Mouse (Mus musculus) liver, embryonic 15.5 days (tissue): ENCODE results near the gene Akr7a5. TPM values are rescaled to one million over a fixed set of nuclear protein-coding genes. Genes with fewer than 3 reads are reported as not detected.

ENCODE experiments used
- ATAC-seq: fragments of 200-750 bp; cut with Nextera tagmentation; 2 replicates; pipeline ENCODE4 v1.8.0; 2017; ENCODE audit warnings: moderate number of reproducible peaks, mild to moderate bottlenecking, moderate library complexity; ENCODE audit not compliant: insufficient read depth
- H3K27ac ChIP-seq: fragments of 300-500 bp; sonication (generic); replicated peaks from 2 replicates; pipeline ENCODE4 v1.5.1; 2015; ENCODE audit warnings: mild to moderate bottlenecking, inconsistent platforms
- H3K27me3 ChIP-seq: fragments of 300-500 bp; sonication (generic); 2 replicates; pipeline ENCODE4 v1.6.1; 2015; ENCODE audit warnings: mild to moderate bottlenecking, inconsistent platforms
- H3K36me3 ChIP-seq: fragments of 300-500 bp; sonication (generic); replicated peaks from 2 replicates; pipeline ENCODE4 v1.6.1; 2015; ENCODE audit warnings: moderate library complexity, mild to moderate bottlenecking, inconsistent platforms
- H3K4me1 ChIP-seq: fragments of 300-500 bp; sonication (generic); replicated peaks from 2 replicates; pipeline ENCODE4 v1.6.1; 2015; ENCODE audit warnings: inconsistent platforms
- H3K4me2 ChIP-seq: fragments of 300-500 bp; sonication (generic); 2 replicates; pipeline ENCODE4 v1.6.1; 2015; ENCODE audit warnings: moderate library complexity, mild to moderate bottlenecking, inconsistent platforms
- H3K4me3 ChIP-seq: fragments of 300-500 bp; sonication (generic); replicated peaks from 2 replicates; pipeline ENCODE4 v1.5.1; 2015; ENCODE audit warnings: mild to moderate bottlenecking, inconsistent platforms
- H3K9ac ChIP-seq: fragments of 300-500 bp; sonication (generic); 2 replicates; pipeline ENCODE4 v1.6.1; 2015; ENCODE audit warnings: moderate library complexity, mild to moderate bottlenecking, inconsistent platforms
- H3K9me3 ChIP-seq: fragments of 300-500 bp; sonication (generic); replicated peaks from 2 replicates; pipeline ENCODE4 v1.6.1; 2016; ENCODE audit warnings: inconsistent platforms
- WGBS: fragments of 180-500 bp; shearing (Covaris S2); methylation state at CpG from one replicate; pipeline ENCODE4 v1.1.7; 2015; ENCODE audit warnings: mixed read lengths; ENCODE audit not compliant: insufficient replicate concordance; 5-methylcytosine and 5-hydroxymethylcytosine counted together
- polyA plus RNA-seq: library from polyadenylated mRNA; unstranded; fragments of >200 nt; fragmentation: Nextera tagmentation; extraction: Ambion mirVana; gene quantifications from 2 replicates; pipeline ENCODE4 v1.2.1, GENCODE M21; 2015

The Akr7a5 gene
- polyA plus RNA-seq = 48.3 and 57.1 TPM in 2 replicates

GRCm38 (mm10) chr4:139310171-139310898 is at the start of gene Akr7a5, which contains the start of gene Pqlc2:
Gene Akr7a5 (plus strand): TSS chr4:139310744.
Gene Pqlc2 (minus strand): TSS chr4:139310708.
- H3K4me1 ChIP-seq = peaks cover 44% of the 10 kb centered on the region
- H3K27me3 ChIP-seq = no peaks in the 10 kb centered on the region
- peaks cover 6% of the 10 kb centered on the region; the same call in 1 of the 2 replicates for H3K36me3 ChIP-seq
- peak within 1 kb of the TSS; percentile 81 for H3K27ac ChIP-seq
- under 1% methylated on average over 63 of the region's 63 CpGs for WGBS
- no peaks in the 10 kb centered on the region for H3K9me3 ChIP-seq
- ATAC-seq = peak; percentile 81
- peak within 1 kb of the TSS; percentile 82 for H3K9ac ChIP-seq
- H3K4me3 ChIP-seq = peak within 1 kb of the TSS; percentile 74
- peak within 1 kb of the TSS; percentile 100 for H3K4me2 ChIP-seq

GRCm38 (mm10) chr4:139262981-139263380 is 47.6 kb upstream of the Akr7a5 start:
- WGBS = 87% methylated on average over 6 of the region's 6 CpGs
- peaks cover 82% of the 10 kb centered on the region for H3K36me3 ChIP-seq
- no peak for ATAC-seq

GRCm38 (mm10) chr4:139265783-139266499 is 44.6 kb upstream of the Akr7a5 start:
- 80% methylated on average over 13 of the region's 13 CpGs for WGBS
- no peaks in the 10 kb centered on the region for H3K4me1 ChIP-seq
- ATAC-seq = no peak
- no peak overlapping the region for H3K4me2 ChIP-seq
- H3K9me3 ChIP-seq = no peaks in the 10 kb centered on the region
- H3K36me3 ChIP-seq = peaks cover 66% of the 10 kb centered on the region
- H3K4me3 ChIP-seq = no peak overlapping the region
- no peak overlapping the region for H3K27ac ChIP-seq
- H3K27me3 ChIP-seq = no peaks in the 10 kb centered on the region
- no peak overlapping the region for H3K9ac ChIP-seq

More at GRCm38 (mm10) chr4:139262981-139263380, 47.6 kb upstream of the Akr7a5 start:
- Histone ChIP-seq H3K4me3 (no peak overlapping the region), H3K9ac (no peak overlapping the region), H3K27me3 (no peaks in the 10 kb centered on the region), H3K4me1 (no peaks in the 10 kb centered on the region), H3K27ac (no peak overlapping the region), H3K4me2 (no peak overlapping the region), H3K9me3 (no peaks in the 10 kb centered on the region)

- ATAC-seq = no peak
- no peaks in the 10 kb centered on the region; the same call in 1 of the 2 replicates for H3K4me1 ChIP-seq
- WGBS = 78% methylated on average over 7 of the region's 7 CpGs
- H3K9ac ChIP-seq = no peak overlapping the region
- no peaks in the 10 kb centered on the region for H3K9me3 ChIP-seq
- H3K27me3 ChIP-seq = no peaks in the 10 kb centered on the region
- no peak overlapping the region for H3K27ac ChIP-seq
- H3K36me3 ChIP-seq = peaks cover 61% of the 10 kb centered on the region
- H3K4me3 ChIP-seq = no peak overlapping the region
- H3K4me2 ChIP-seq = no peak overlapping the region
These were observed 44.1 kb upstream of the Akr7a5 start for GRCm38 (mm10) chr4:139266500-139266865.

- Histone ChIP-seq H3K4me1 (no peaks in the 10 kb centered on the region; the same call in 1 of the 2 replicates), H3K27me3 (no peaks in the 10 kb centered on the region), H3K9me3 (no peaks in the 10 kb centered on the region), H3K4me3 (no peak overlapping the region), H3K4me2 (no peak overlapping the region), H3K9ac (no peak overlapping the region), H3K36me3 (peaks cover 55% of the 10 kb centered on the region), H3K27ac (no peak overlapping the region)
- no peak for ATAC-seq
- WGBS = 72% methylated on average over 3 of the region's 3 CpGs
These were observed 43.2 kb upstream of the Akr7a5 start for GRCm38 (mm10) chr4:139267335-139267734.

- no peaks in the 10 kb centered on the region; the same call in 1 of the 2 replicates for H3K4me1 ChIP-seq
- H3K4me3 ChIP-seq = no peak overlapping the region
- H3K27me3 ChIP-seq = no peaks in the 10 kb centered on the region
- 75% methylated on average over 1 of the region's 1 CpGs for WGBS
- H3K27ac ChIP-seq = no peak overlapping the region
- no peak overlapping the region for H3K9ac ChIP-seq
- peaks cover 46% of the 10 kb centered on the region for H3K36me3 ChIP-seq
- H3K9me3 ChIP-seq = no peaks in the 10 kb centered on the region
- ATAC-seq = no peak
- no peak overlapping the region for H3K4me2 ChIP-seq
These were observed 42.3 kb upstream of the Akr7a5 start for GRCm38 (mm10) chr4:139268242-139268641.

GRCm38 (mm10) chr4:139270168-139270567 is 40.4 kb upstream of the Akr7a5 start:
- no peaks in the 10 kb centered on the region for H3K27me3 ChIP-seq
- 84% methylated on average over 3 of the region's 3 CpGs for WGBS
- no peaks in the 10 kb centered on the region; the same call in 1 of the 2 replicates for H3K4me1 ChIP-seq
- H3K4me3 ChIP-seq = no peak overlapping the region
- H3K9me3 ChIP-seq = no peaks in the 10 kb centered on the region
- H3K9ac ChIP-seq = no peak overlapping the region
- H3K36me3 ChIP-seq = peaks cover 38% of the 10 kb centered on the region
- no peak overlapping the region for H3K4me2 ChIP-seq
- no peak for ATAC-seq
- H3K27ac ChIP-seq = no peak overlapping the region

GRCm38 (mm10) chr4:139271562-139271961 is 39.0 kb upstream of the Akr7a5 start:
- H3K4me1 ChIP-seq = no peaks in the 10 kb centered on the region; the same call in 1 of the 2 replicates
- H3K4me2 ChIP-seq = no peak overlapping the region
- 76% methylated on average over 9 of the region's 9 CpGs for WGBS
- no peak overlapping the region for H3K4me3 ChIP-seq
- no peaks in the 10 kb centered on the region for H3K27me3 ChIP-seq
- no peak overlapping the region for H3K27ac ChIP-seq
- H3K9me3 ChIP-seq = no peaks in the 10 kb centered on the region
- no peak overlapping the region for H3K9ac ChIP-seq
- H3K36me3 ChIP-seq = peaks cover 38% of the 10 kb centered on the region
- ATAC-seq = no peak

GRCm38 (mm10) chr4:139272951-139273680 is 37.4 kb upstream of the Akr7a5 start:
- Histone ChIP-seq H3K4me2 (no peak overlapping the region), H3K36me3 (peaks cover 26% of the 10 kb centered on the region), H3K9me3 (no peaks in the 10 kb centered on the region), H3K4me1 (no peaks in the 10 kb centered on the region; the same call in 1 of the 2 replicates), H3K9ac (no peak overlapping the region), H3K27ac (no peak overlapping the region), H3K27me3 (no peaks in the 10 kb centered on the region), H3K4me3 (no peak overlapping the region)
- 84% methylated on average over 10 of the region's 10 CpGs for WGBS
- ATAC-seq = no peak

GRCm38 (mm10) chr4:139274573-139274972 is 36.0 kb upstream of the Akr7a5 start:
- no peak overlapping the region for H3K4me3 ChIP-seq
- H3K4me1 ChIP-seq = no peaks in the 10 kb centered on the region; the same call in 1 of the 2 replicates
- WGBS = 81% methylated on average over 7 of the region's 7 CpGs
- ATAC-seq = no peak
- H3K36me3 ChIP-seq = peaks cover 19% of the 10 kb centered on the region
- no peak overlapping the region for H3K9ac ChIP-seq
- no peak overlapping the region for H3K4me2 ChIP-seq
- no peak overlapping the region for H3K27ac ChIP-seq
- no peaks in the 10 kb centered on the region for H3K9me3 ChIP-seq
- H3K27me3 ChIP-seq = no peaks in the 10 kb centered on the region

GRCm38 (mm10) chr4:139276411-139276810 is 34.1 kb upstream of the Akr7a5 start:
- Histone ChIP-seq H3K9me3 (no peaks in the 10 kb centered on the region), H3K36me3 (peaks cover 36% of the 10 kb centered on the region), H3K4me1 (no peaks in the 10 kb centered on the region; the same call in 1 of the 2 replicates), H3K27me3 (no peaks in the 10 kb centered on the region), H3K9ac (no peak overlapping the region), H3K4me3 (no peak overlapping the region), H3K27ac (no peak overlapping the region), H3K4me2 (no peak overlapping the region)
- ATAC-seq = no peak
- WGBS = 82% methylated on average over 7 of the region's 7 CpGs
